Mouse (Mus musculus) frontal cortex, postnatal 14 days (tissue): ENCODE results near the gene Fsip1.
A peak's percentile ranks its signal among the peaks of the same experiment; 100 is the strongest.
"Not testable (repeated sequence)": the region's sequence is repeated elsewhere in the genome, so short reads cannot be mapped to it uniquely, and the experiment has no call there.

ENCODE experiments used
- DNase-seq, 2 experiments: peaks; one replicate each; pipeline ENCODE4 v3.0.0; 2022; ENCODE audit warnings: low spot score in 2 of 2

Fsip1 gene

DNA sequence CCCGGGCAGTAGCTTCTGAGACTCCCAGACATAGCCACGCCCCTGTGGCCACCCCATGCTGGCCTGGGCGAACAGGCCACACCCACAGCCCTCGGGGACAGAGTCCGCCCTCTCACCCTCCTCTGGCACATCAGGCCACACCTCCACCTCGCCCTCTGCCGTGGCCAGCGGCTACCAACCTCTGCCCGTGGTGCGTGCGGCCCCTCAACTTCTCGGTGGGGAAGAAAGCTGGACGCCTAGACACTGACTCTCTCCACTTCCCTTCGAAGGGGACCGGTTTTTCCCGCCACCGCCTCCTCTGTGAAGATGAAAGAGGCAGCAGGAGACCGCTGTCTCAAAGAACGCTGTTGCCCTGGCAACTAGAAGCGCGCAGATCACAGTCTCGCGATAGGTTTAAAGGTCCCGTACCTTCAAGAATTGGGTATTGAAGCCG, at the start of gene Fsip1:
Gene Fsip1 (minus strand): TSS at position 346 of the 433 bp plus-strand sequence.
- DNase-seq, result peak; percentile 49 to 64

DNA sequence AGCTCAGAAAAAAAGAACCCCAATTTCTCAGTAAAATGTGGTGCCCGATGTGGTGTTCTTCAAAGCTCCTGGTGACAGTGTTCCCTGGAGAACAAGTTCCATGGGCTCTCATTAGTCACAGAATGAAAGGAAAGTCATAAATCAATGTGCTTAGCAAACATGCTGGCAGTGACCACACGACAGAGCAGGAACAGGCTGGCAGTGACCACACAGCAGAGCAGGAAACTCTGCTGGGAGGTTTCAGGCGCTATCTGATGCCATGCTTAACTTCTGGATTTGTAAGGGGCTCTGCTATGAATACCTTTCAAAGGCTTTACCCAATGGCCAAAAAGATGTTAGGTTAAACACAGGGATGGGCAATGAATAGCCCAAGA, 49.7 kb upstream of the Fsip1 start:
- no peak for DNase-seq

DNA sequence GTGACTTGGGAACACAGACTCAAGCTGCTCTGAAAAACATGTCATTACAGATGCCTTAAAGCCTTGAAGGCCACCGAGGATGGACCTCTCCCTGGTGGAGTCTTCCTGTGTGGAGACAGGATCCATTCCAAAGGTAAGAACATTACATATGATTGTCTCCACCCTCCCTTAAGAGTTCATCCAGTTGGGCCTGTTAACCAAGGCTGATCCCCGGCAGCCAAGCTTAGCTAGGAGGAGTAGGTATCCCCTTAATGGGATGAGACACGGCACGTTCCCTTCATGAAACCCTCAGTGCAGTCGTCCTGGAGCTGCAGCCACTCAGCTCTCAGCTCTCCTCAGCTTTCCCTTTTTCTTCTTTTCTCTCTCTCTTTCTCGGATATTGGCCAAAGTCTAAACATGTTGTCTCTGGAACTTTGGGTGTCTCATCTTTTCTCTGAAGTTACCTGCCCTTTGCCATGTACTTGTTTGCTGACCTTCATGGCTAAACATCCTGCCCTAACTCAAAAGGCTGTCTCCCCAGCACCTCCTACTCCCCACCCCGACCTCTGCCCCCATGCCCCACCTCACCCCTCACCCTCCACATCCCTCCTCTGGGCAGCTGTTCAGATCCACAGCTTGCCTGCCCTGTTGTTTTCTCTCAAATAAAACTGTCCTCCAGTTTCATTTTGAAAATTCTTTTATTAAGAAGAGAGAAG, 49.2 kb upstream of the Fsip1 start:
- no peak for DNase-seq

DNA sequence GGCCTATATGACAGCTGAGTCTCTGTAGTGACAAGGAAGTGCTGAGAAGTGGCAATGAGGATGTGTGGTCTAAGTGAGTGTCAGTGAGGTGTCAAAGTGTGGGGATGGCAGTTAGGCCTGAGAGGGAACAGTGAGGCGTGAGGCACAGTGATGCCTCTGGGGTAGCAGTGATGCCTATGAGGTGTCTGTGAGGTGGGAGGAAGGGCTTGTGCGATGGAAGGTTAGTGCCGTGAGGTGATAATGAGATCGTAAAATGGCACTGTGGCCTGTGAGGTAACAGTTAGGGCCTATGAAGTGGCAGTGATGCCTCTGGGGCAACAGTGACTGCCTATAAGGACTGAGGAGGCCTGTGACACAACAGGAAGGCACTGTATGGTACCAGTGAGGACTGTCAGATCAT, 46.7 kb upstream of the Fsip1 start:
- no peak for DNase-seq

DNA sequence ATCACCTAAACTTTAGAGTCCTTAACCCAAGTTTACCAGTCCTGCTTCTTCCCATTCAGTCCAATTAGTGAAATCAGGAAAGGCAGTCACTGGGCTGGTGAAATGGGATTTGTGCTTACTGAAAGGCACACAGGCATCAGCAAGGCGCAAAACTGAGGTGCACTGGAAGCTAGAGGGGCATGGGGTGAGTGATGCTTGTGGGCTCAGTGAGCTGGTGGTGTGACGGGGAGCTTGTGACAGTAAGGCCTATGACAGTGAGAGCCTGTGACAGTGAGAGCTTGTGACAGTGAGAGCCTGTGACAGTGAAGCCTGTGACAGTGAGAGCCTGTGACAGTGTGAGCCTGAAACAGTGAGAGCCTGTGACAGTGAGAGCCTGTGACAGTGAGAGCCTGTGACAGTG, 44.9 kb upstream of the Fsip1 start:
- DNase-seq, result no peak

DNA sequence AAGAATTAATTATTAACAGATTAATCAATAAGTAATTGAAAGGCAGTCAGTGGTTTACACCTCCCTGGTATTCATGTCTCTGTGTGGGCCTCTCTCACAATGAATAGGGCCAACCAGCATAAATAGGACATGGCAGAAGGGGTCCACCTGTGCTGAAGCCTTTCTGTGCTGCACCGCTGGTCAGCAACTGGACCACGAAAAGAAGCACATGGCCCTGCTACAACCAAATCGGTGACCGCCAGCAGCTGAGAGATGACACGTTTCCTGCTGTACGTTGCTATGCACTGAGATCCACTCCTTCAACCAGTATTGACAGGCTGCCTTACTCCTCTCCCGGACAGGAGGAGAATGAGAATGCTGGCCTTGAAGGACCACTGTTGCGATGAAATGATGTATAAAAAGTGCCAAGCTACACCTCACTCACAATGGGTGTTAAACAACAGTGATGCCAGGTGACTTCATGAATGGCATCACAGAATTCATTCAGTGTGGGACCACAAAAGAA, 44.3 kb upstream of the Fsip1 start:
- no peak for DNase-seq

DNA sequence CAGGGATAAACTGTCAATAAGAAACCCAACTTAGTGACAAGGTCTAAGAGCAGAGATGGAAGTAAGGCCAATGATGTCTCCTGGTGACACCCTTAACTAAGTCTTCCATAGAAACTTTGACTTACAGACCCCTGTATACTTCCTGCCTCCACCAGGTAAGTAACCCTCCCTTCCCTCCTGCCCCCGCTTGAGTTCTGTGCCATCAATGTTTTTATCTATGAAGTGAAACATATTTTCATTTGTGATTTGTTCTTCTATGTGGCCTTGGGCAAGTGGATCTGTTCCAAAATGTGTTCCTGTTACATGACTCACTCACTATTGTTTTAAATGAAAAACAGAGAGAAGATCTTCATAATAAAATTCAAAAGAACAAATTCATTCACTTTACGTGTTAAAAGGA, 43.2 kb upstream of the Fsip1 start:
- no peak for DNase-seq

DNA sequence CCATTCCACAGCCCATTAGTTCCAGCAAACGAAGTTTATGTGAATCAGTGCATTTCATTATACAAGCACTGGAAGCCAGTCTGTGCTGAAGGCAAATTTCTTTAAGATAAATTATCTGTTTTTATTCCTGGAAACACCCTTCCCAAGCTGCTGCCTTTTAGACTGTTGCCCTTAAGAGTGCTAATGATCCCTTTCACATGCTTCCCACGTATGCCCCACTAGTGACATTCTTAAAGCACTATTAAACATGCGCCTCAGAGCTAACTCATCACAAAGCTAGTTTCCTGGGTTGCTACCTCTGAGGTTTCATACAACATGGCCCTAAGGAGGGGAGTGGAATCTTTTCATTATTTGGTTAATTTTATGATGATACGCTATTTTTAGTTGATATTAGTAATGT, 41.8 kb upstream of the Fsip1 start:
- DNase-seq, result no peak

DNA sequence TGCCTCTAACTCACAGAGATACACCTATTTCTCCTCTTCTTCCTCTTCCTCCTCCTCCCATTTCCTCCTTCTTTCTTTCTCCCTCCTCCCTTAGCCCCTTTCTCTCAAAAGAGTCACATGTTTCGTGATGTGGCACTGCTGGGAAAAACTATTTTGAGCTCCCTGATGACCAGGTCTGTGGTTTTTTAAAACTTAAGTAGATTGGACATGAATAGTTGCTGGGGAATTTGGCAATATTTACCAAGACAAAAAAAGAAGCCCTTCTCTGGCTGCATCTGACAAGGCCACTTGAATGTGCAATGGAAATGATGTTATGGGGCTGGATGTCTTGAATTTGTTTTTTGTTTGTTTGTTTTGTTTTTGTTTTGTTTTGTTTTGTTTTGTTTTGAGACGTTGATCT, 41.2 kb upstream of the Fsip1 start:
- DNase-seq, result no peak

DNA sequence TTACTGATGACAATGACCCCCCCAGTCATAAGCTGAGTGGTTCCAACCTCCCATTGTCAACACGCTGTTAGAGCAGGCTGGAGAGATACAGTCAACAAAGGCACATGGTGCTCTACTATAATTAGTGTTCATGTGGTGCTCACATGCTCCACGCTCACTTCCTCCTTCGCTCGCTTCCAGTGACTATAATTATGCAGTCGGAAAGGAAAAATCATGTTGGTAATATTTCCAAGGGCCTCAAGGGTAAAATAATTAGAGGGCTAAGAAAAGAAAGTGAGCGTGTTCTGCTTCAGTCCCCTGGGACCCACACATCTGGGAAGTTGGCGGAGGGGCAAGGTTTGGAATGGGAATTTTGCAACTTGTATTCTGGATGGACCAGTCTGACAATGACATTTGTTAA, 38.7 kb upstream of the Fsip1 start:
- no peak for DNase-seq

DNA sequence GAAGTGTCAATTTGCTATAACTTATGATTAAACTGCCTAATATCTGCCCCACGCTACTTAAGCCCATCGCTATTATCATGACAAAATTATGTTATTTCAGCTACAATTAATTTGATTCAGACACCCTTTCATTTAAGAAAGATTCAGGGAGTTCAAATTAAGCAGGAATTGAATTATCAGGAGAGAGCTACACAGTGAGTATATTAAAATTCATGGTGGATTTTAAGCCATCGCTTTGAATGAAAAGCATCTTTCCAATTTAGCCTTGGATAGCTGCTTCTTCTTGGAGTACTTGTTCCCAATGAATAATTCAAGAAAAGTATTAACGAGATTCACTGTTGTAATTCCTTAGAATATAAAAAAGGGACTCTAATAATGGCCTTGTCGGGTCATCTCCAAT, 36.8 kb upstream of the Fsip1 start:
- no peak for DNase-seq

DNA sequence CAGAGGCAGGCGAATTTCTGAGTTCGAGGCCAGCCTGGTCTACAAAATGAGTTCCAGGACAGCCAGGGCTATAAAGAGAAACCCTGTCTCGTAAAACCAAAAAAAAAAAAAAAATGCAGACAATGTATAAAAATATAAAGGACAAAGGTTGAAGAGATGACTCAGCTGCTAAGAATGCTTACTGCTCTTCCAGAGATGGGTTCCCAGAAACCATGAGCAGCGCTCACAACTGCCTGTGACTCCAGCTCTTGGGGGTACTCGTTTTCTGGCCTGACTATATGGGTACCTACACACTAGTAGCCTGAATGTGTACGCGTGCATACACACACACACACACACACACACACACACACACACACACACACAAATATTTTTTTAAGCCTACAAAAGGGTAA, 32.3 kb upstream of the Fsip1 start:
- DNase-seq, result not testable (repeated sequence)

DNA sequence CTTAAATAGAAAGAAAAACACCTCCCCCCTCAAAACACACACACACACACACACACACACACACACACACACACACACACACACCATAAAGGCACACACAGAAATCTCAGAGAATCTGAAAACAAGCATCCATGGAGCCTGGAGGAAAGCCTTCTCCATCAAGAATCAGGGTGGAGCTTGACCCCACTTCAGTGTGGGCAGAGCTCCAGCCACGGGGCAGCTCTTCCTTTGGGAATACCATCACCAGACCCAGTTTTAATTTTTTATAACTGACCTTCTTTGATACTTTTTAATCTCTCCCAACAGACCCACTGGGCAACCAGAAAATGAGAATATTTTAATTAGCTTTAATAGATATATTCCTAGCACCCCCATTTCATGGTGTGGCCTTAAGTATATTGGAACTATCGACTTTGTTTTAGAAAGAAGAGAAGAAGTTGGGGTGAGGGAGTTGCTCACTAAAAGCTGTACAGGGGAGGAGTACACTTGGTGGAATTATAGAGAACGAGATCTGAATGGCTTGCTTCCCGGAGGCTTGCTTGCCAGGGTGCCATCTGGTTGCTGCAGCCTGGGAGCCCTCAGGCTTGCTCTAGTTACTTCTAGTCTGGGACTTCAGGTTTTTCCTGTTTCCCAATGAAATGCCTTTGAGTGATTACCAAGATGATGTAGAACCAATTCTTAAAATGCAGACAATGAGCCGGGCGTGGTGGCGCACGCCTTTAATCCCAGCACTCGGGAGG, 31.7 kb upstream of the Fsip1 start:
- no peak for DNase-seq

DNA sequence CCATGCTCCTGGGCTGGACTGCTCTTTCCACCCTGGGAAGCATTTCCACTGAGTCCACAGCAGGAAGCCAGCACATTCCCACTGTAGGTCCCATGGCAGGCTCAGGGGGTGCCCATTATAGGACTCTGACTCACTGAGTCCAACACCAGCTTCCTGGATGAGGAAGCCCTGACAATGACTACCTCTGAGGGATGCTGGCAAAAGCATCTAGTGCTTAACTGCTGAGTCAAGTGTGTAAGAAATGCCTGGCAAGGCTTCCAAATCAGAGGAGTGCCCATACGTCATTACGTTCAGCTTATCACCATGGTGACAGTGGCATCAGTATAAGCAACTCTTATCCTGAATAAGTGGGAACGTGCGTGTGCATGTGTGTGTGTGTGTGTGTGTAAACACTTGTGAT, 30.9 kb upstream of the Fsip1 start:
- no peak for DNase-seq

DNA sequence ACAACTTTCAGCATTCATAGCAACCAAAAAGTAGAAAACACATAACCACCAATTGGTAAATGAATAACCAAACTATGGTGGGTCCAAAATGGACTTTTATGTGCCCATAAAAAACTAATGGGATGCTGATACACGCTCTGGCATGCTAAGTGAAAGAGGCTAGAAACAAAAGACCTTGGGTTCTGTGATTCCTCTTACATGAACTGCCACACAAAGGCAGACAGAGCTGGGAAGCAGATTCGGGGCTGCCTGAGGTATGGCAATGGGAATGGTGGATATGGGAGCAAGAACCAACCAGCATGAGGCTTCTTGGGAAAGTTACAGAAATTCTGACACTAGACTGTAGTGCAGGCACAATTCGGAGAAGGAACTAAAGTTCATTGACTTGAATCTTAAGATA, 25.7 kb upstream of the Fsip1 start:
- no peak for DNase-seq

DNA sequence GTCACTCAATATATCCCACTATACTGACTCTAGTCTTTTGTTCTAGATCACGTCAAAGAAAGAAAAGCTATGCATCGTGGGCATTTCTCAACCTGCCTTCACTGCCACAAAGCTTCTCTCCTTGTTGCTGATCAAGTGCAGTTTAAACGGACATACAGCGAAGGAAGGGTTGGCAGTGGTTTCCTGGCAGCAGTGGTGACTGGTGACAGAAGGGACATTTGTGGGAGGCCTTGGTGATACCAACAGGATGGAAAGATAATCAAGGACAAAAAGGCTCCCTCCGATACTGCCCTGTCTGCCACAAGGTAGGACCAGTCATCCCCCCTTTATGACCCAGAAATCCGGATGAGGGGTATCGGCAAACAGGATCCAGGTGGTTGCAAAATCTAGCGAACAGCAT, 21.5 kb upstream of the Fsip1 start:
- no peak for DNase-seq

DNA sequence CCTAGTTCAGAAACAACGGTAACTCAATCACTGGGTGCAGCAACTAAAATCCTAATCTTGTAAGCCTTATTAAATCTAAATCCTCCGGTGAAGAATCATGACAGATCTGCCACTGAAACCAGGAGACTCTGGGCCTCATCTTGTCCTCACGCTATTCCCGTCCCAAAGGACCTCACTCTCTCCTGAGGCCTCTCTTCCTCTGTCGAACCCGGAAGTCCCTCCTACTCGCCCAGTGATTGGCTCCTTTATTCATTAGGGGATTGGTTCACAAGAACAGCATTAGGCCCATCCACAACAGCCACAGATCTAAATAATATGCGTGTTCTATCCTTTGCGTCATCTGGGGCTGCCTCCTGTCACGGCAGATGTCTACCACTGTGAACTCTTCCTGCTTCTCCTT, 14.8 kb upstream of the Fsip1 start:
- DNase-seq, result no peak

DNA sequence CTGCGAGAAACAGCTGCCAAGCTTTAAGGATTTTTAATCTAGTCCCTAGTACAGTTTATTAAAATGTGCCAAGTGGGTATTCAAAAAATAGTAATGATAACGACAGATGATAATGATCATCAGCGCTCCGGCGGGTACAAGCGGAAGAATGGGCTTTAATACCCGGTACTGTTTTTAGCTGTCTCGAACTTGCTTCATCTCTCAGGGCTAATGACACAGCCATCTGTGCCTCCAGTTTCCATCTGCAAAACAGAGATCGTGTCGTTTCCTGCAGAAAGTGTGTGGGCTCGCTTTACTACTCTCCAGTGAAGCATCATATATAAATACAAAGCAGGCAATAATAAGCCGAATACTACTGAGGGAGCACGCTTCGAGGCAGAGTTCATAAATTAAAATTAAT, 13.4 kb upstream of the Fsip1 start:
- DNase-seq, result no peak

DNA sequence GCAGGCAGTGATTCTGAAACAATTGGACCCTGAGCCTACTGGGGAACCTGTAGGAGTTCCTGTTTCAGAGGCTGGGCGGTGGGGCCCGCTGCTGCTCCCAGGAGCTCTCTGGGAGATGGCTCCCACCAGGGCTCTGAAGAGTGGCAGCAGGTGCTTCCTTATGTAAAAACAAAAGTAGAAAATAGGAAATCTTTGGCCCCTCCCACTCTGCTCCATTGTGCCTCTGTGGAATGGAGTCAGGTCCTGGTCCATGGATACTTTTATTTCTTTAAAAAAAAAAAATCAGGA, 7.1 kb upstream of the Fsip1 start:
- no peak for DNase-seq

DNA sequence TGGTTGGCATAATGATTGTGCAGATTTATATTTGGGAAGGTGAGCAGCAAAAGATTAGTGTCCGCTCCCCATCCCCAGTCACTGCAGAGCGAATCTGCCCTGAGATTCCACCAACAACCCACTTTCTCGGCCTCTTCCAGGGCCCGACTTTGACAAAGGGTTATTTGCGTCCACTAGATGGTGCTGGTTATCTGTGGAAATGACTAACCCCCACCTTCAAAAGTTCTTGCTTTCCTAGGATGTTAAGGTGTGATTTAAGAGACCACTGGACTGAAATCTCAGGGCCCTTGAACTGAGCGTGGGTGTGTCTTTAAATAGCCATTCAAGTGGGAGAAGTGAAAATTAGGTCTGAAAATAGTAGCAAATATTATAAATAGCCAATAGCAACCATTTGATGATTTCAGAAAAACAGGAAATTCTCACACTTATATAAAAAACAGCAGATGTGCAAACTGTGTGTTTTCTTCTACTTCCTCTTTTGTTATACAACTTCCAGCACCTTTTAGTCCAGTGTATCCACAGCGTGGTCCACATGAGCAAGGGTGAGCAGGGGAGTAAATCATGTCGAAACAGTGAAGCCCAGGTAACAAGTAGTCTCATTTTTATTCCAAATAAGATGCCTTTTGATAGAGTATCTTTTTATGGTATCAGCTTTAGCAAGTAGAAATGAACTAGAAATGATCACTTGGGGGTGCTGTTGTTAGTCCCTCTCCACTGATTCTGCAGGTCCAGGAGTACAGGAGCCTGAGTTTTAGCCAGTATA, 6.6 kb upstream of the Fsip1 start:
- DNase-seq, result peak; percentile 22 to 38

DNA sequence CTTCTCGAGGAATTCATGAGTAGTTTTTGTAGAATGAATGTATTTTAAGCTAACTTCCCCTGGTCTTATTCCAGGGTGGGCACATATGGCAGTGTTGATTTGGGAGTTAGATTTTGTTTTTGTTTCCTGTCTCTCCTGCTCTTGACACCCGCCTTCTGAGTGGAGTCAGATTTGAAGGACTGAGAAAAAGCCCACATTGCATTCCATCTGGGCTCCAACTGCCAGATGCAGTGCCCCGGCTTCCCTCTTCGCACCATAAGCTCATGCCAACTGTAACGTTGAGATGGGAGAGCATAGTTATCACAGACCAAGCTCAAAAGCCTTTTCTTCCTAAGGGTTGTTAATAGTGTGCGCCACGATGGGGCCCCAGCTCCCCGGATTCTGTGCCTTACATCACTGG, 5.9 kb upstream of the Fsip1 start:
- DNase-seq, result peak; percentile 41 to 52

DNA sequence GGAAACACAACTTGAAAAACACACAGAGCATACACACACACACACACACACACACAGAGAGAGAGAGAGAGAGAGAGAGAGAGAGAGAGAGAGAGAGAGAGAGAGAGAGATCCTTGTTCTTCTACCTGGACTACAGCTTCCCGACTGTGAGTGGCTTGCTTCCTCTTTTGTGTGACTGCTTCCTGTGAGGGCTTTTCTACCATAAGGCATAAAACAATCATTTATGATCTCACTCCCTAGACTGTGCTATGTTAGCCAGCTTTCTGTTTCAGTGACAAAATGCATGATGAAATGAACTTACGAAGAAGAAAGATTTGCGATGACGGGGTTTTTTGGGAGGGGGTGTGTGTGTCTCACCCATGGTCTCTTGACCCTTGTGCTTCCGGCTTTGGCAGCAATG, 3.0 kb upstream of the Fsip1 start:
- no peak for DNase-seq

DNA sequence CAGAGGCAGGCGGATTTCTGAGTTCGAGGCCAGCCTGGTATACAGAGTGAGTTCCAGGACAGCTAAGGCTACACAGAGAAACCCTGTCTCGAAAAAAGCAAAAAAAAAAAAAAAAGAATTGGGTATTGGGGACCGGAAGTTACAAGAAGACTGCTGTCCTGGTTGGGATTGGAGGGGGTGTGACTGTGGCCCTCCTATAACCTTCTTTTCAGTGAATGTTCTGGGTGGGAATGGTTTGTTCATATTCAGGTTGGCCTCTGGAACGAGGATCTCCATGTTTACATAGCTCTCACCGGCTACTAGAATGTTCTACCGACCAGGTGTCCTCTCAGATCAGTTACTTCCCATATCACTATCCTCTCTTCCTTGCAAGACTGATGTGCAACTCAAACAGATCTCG, 328 bp upstream of the Fsip1 start:
- DNase-seq, result no peak
